ENCODE assay signal across 8 mouse cellular contexts in genomic region chr15:85969707-85970153, GRCm38 (mm10).
DNase-seq lines count a peak whose midpoint lies in the region; ATAC-seq lines count a peak whose summit lies in the region.

No protein-coding gene starts in this region.

- no peak overlapping the region for H3K9ac ChIP-seq in forebrain, embryonic 15.5 days (replicated peaks)
- no peak overlapping the region for H3K9ac ChIP-seq in intestine, embryonic 16.5 days (ENCODE audit: low read depth, low read length)

- H3K9me3 ChIP-seq in forebrain, embryonic 15.5 days = no peaks in the 10 kb centered on the region
- H3K9me3 ChIP-seq in intestine, embryonic 16.5 days (ENCODE audit: control insufficient read depth, low read length) = no peaks in the 10 kb centered on the region

- WGBS in forebrain, embryonic 15.5 days = 27% methylated on average over 3 of the region's 3 CpGs
- 39% methylated on average over 3 of the region's 3 CpGs for WGBS in intestine, embryonic 16.5 days

- peak; percentile 26 for DNase-seq in embryo, embryonic 11 days
- DNase-seq in embryo, embryonic 9.5 days (ENCODE audit: extremely low spot score) = no peak
- DNase-seq in Muller cell, postnatal 12 days (ENCODE audit: inconsistent ontology term) = peak; percentile 36
- peak; percentile 73 for DNase-seq in lung, postnatal 25 days (ENCODE audit: low spot score)
- no peak for DNase-seq in layer of hippocampus, postnatal 25 days (ENCODE audit: extremely low spot score in 1 of 2, low spot score in 1 of 2)
- DNase-seq in layer of hippocampus, adult 9-10 months (ENCODE audit: low spot score) = no peak

- H3K4me1 ChIP-seq in forebrain, embryonic 15.5 days = peaks cover 31% of the 10 kb centered on the region
- peaks cover 19% of the 10 kb centered on the region; the same call in 1 of the 2 replicates for H3K4me1 ChIP-seq in intestine, embryonic 16.5 days (ENCODE audit: control insufficient read depth, insufficient read depth, low read length)

- peak overlapping the region; percentile 83 for H3K27ac ChIP-seq in forebrain, embryonic 15.5 days (replicated peaks)
- H3K27ac ChIP-seq in intestine, embryonic 16.5 days (ENCODE audit: low read length) = no peak overlapping the region

- H3K4me2 ChIP-seq in forebrain, embryonic 15.5 days (replicated peaks) = no peak overlapping the region
- H3K4me2 ChIP-seq in intestine, embryonic 16.5 days (ENCODE audit: low read depth, low read length) = no peak overlapping the region

- H3K4me3 ChIP-seq in forebrain, embryonic 15.5 days = no peak overlapping the region
- no peak overlapping the region; the same call in 1 of the 2 replicates for H3K4me3 ChIP-seq in intestine, embryonic 16.5 days (ENCODE audit: low read length)

- ATAC-seq in forebrain, embryonic 15.5 days (replicated peaks) = peak; percentile 80
- peak; percentile 81 for ATAC-seq in intestine, embryonic 16.5 days

- H3K36me3 ChIP-seq in forebrain, embryonic 15.5 days = no peaks in the 10 kb centered on the region
- H3K36me3 ChIP-seq in intestine, embryonic 16.5 days (ENCODE audit: control insufficient read depth, insufficient read depth, low read length) = no peaks in the 10 kb centered on the region

- H3K27me3 ChIP-seq in forebrain, embryonic 15.5 days = no peaks in the 10 kb centered on the region
- H3K27me3 ChIP-seq in intestine, embryonic 16.5 days (replicated peaks; ENCODE audit: control insufficient read depth, insufficient read depth, low read length) = no peaks in the 10 kb centered on the region

Comparison
In these comparisons a context has a peak if more than half of its experiments do, and no peak if none do; other contexts are left out.
1. DNase-seq: peak in embryo, embryonic 11 days (single experiment), Muller cell, postnatal 12 days (single experiment) and lung, postnatal 25 days (single experiment); none in embryo, embryonic 9.5 days (single experiment), layer of hippocampus, postnatal 25 days (0 of 2) and layer of hippocampus, adult 9-10 months (single experiment).